Mouse (Mus musculus): ENCODE measurements around the gene Gstk1.
A peak's percentile ranks its signal among the peaks of the same experiment; 100 is the strongest.

Gstk1 gene

GRCm38 (mm10) chr6:42245711-42246353, at the start of gene Gstk1:
Gstk1 (plus strand) TSS chr6:42245935.
- DNase-seq (ENCODE audit: low read depth, low spot score): peak; percentile 72

GRCm38 (mm10) chr6:42197710-42198109, 48.0 kb upstream of the Gstk1 start:
- no peak for DNase-seq (ENCODE audit: low read depth, low spot score)

DNA sequence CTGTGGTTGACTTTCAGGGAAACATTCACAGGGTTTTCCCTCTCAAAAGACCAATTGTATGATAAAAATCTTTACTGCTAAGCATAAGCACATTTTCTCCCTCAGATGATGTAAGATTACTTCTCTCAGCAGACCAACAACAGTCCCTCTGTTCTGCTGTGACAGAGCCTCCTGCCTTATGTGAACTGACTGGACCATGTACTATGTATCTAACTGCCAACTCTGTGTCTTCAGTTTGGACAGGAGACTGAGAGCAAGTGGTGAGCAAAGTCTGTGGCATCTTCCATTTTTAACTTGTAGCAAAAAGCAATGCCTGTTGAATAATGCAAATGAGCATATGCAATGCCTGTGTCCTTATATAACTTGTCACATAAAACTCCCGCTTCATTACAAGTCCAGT, 46.2 kb upstream of the Gstk1 start:
- no peak for DNase-seq (ENCODE audit: low read depth, low spot score)

- no peak for DNase-seq (ENCODE audit: low read depth, low spot score)
Measured at GRCm38 (mm10) chr6:42215028-42215427, 30.7 kb upstream of the Gstk1 start, which contains the start of gene Tas2r144. Tas2r144 (plus strand) TSS chr6:42215328.

DNA sequence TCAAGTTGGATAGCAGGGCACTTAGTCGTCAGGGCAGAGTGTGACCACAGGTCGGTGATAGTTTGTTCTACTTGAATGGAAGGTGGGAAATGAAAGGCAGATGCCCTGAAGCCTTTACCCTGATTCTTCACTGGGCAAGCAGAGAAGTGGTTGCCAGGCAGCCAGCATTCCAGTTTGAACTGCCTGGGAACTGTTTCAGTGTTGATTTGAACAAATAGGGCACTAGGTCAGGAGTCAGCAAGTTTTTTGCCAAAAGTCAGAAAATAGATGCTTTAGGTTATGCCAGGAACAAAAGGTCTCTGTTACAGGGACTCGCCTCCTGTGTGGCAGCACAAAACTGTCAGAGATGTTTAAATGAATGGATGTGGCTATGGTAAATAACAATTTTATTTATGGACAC, 23.4 kb upstream of the Gstk1 start:
- DNase-seq (ENCODE audit: low read depth, low spot score): no peak

- no peak for DNase-seq (ENCODE audit: low read depth, low spot score)
Measured at GRCm38 (mm10) chr6:42225046-42225445, 20.7 kb upstream of the Gstk1 start.

DNA sequence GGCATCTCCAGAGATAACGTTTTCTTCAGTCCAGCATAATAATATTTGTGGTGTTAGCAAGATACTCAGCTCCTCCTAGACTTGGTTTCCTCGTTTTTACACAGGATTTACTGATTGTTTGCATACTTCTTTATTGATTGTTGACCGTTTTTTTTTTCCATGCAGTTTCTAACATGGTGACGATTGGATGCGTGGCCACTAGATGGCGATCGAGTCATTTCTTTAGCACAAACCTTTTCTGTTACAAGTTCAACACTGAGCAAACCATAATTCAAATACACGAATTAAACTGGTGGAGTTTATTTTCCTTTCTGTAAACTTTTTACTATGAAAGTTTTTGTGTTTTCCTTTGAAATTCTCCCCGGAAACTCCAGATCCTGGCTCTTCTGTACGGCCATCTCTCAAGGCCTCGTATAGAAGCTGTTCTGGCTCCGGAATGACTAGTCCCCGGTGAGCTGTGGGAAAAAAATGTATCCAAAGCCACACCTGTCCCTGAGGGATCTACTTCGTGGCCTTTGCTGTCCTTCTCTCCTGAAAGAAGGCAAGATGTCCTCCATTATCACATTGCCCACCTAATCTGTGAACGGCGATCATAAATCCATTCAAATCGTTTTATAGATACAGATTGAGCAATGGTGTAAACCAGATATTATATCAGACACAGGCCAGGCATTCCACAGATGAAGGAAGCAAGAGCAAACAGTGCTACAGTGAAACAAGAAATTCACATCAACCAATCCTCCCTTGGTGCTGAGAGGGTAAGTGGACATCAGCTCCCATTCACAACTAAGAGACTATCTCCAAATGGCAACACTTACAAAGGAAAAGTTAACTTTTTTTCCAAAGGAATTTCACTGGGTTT, 18.3 kb upstream of the Gstk1 start:
- peak; percentile 54 for DNase-seq (ENCODE audit: low read depth, low spot score)

- no peak for DNase-seq (ENCODE audit: low read depth, low spot score)
Measured at GRCm38 (mm10) chr6:42229610-42230009, 16.1 kb upstream of the Gstk1 start.

GRCm38 (mm10) chr6:42231191-42231590, 14.5 kb upstream of the Gstk1 start:
- DNase-seq (ENCODE audit: low read depth, low spot score): no peak

DNA sequence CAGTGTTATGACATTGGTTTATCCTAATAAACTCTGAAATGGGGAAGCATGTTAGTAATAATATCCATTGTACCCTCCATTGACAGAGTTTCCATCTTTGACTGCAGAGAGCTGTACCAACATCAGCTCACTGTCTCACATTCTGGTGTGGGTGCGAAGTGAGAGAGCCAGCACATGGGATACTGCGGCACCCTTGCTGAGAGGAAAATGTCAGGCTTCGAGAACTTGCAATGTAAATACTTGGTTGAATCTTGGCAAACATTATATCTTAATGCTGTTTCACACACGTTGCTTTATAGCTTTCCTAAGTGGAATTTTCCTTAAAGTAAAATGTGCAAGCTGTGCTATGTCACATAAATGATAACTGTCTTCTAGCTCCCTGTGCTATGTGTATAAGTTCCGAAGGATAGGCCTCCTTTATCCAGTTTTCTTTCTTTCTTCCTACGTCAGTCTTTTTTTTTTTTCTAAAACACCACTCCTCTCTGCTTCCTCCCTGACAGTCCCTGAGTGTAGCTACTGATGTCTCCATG, 8.4 kb upstream of the Gstk1 start:
- DNase-seq (ENCODE audit: low read depth, low spot score): no peak

DNA sequence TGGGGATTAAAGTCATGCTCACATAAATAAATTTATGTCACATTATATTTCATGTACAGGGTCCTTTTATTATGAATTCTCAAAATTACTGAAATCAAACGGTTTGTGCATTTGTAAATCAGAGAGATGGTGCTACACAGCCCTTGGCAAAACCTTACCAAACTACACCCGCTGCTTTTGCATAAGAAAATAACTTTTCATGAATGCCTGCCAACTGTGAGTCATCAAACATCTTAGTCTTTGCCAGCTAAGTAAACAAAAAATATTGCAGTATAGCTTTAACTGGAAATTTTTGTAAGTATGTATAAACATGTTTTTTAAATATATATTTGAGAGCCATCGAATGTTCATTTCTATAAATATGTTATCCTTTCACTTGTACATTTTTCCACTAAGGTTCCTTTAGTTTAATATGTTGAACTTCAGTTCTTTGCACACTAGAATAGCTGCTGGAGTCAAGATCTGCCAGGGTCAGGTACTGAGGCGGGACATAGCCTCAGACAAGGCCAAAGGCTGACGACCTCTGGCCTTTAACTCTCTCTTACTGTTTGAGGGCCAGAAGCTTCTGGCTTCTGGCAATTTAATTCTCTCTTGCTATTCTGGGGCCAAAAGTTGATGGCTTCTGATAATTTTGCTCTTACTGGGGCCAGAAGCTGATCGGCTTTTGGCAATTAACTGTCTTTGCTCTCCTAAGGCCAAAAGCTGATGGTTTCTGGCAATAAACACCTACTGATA, 4.3 kb upstream of the Gstk1 start:
- no peak for DNase-seq (ENCODE audit: low read depth, low spot score)

GRCm38 (mm10) chr6:42247173-42247572, 1.4 kb downstream of the Gstk1 start:
- DNase-seq (ENCODE audit: low read depth, low spot score): no peak

DNA sequence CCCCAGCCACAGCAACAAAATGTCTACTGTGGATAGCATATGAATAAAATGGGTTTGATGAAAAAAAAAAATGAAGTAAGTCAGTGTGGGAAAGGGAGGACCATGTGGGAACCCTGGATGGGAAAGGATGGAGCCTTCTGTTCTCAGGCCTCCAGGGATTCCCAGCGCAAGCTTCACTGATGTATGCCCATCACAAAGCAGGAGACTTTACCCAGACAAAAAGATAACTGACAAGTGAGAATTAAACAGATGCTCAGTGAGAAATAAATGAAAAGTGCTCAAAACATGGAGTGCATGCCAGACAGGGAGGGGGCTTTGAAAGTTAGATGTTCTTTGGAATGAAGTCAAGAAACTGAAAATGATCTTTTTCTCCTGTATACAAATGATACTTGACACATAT, 2.2 kb downstream of the Gstk1 start:
- DNase-seq (ENCODE audit: low read depth, low spot score): no peak

- DNase-seq (ENCODE audit: low read depth, low spot score): no peak
Measured at GRCm38 (mm10) chr6:42251791-42252190, 6.1 kb downstream of the Gstk1 start.

DNA sequence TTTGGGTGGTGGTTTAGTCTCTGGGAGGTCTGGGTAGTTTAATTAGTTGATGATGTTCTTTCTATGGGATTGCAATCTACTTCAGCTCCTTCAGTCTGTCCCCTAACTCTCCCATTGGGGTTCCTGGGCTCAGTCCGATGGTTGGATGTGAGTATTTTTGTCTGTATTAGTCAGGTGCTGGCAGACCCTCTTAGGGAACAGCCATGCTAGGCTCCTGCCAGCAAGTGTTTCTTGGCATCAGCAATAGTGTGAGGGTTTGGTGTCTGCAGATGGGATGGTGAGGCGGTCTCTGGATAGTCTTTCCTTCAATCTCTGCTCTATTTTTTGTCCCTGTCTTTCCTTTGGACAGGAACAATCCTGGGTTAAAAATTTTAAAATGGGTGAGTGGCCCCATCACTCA, 7.4 kb downstream of the Gstk1 start:
- no peak for DNase-seq (ENCODE audit: low read depth, low spot score)

DNA sequence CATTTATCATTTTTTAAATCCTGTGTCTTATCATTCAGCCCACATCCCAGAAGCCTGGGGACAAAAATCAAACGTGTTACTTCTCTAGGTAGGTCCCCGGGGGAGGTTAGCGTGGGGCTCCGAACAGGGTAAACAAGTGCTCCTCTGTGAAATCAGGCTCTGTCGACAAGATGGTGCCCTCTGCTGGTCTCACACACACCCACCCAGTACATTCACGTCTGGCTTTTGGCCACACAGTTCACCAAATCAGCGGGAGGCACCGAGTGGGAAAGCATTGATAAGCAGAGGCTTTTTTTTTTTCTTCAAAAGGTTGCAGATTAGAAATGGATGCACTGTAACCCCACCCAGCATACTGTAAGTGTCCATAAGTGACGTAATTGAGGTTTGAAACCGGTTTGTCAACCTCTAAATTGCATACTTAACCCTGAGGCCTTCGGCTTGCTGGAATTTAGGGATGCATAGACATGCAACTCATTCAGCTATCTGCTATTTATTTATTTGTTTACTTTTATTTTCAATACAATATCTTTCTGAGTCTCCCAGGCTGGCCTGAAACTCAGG, 11.6 kb downstream of the Gstk1 start:
- no peak for DNase-seq (ENCODE audit: low read depth, low spot score)

DNA sequence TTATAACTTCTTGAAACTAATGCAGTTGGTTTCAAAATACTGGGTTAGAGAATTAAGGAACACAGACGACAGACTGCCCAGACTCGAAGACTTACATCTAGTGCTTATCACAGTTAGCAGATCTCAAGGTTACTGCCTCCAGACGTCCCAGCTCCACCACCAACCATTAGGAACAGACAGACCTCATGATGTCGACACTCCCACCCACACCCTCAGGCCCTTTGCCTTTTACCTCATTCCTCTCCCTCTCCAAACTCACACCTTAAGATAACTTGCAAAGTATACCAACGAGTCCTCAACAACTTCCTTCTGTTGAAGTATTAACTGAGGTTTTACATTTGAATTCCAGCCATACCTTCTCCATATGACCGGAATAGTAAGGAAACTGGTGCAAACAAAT, 14.7 kb downstream of the Gstk1 start:
- no peak for DNase-seq (ENCODE audit: low read depth, low spot score)

DNA sequence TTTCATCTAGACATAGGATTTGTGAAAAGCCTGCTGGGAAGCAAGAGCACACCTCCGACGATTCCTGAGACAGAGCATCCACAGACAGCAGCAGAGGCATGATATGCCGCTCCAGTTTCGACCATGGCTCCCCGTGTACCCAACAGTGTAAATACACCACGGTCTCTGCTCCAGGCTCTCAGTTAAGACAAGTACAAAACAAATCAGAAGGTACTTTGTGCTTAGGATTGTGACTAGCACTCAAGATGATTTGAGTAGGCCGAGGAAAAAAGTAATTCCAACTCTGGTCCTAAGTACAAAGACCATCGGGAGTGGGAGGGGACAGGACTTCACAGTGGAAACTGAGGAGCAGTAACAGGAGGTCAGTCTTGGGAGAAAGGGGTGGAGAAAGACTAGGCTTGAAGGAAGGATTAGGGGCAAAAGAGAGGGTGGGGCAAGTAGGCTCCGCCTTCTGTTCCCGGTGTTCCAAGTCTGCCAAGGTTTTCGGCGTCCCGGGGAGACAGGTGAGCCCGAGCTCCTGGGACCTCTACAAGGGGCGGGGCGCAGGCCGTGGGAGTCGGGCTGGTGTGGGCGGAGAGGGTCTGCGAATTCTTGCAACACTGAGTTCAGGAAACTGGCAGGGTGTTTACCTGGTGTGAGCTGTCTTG, 15.9 kb downstream of the Gstk1 start, which contains the start of gene Tmem139:
Gene Tmem139 (plus strand): TSS at position 447 of the 647 bp plus-strand sequence.
- no peak for DNase-seq (ENCODE audit: low read depth, low spot score)

DNA sequence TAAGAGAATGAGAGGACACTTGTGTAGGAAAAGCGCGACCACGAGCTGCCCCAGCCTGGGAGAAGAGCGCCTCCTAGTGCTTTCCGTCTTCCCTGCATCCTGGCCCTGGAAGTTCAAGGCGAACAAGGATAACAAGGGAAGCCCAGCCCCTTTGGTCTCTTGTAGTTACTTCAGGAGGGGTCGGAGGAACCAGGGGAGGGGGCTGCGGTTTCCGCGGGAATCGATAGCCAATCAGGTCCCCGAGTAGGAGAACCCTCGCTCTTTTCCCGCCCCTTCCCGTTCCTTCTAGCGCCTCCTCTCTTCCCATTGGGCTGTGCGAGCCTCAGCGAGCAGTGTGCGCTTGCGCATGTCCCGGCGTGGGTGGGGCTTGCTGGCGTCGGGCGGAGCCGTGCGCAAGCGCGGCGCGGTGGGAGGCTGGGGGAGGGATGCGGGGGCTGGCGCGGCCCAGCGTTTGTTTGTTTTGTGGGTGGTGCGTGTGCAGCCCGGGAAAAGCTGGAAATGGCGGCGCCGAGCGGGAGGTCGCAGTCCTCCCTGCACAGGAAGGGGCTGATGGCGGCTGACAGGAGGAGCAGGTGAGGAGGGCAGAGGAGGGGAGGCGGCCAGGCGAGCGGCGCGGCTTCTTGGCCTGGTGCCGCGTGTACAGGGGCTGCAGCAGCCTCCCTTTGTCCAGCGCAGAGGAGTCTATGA, 19.0 kb downstream of the Gstk1 start, which contains the start of gene Casp2:
Gene Casp2 (plus strand): TSS at position 360 of the 687 bp plus-strand sequence.
- peak; percentile 97 for DNase-seq (ENCODE audit: low read depth, low spot score)

Measured in embryo, embryonic 11.5 days (tissue).